Mouse (Mus musculus) forebrain, postnatal 0 days (tissue): ENCODE measurements at regions not wholly inside any gene's neighbourhood (a gene's known extent, or its start where the extent isn't known, plus 50 kb on each side); places are given as distances from the start of the nearest gene placed in this dataset.

ENCODE experiments used
- ATAC-seq: fragments of 200-750 bp; cut with Nextera tagmentation; 2 replicates; pipeline ENCODE4 v1.8.0; 2017; ENCODE audit warnings: mild to moderate bottlenecking, moderate library complexity
- DNase-seq: peaks from one replicate; pipeline ENCODE4 v3.0.0-alpha.2; 2015
- H3K27ac ChIP-seq: fragments of 300-500 bp; sonication (generic); 2 replicates; pipeline ENCODE4 v1.5.1; 2014; ENCODE audit warnings: low read depth, mild to moderate bottlenecking, antibody characterized with exemption, low read length, moderate library complexity, mixed read lengths
- H3K27me3 ChIP-seq: fragments of 300-500 bp; sonication (generic); 2 replicates; pipeline ENCODE4 v1.6.1; 2014; ENCODE audit warnings: mild to moderate bottlenecking, low read length, mixed read lengths; ENCODE audit not compliant: insufficient read depth
- H3K36me3 ChIP-seq: fragments of 300-500 bp; sonication (generic); 2 replicates; pipeline ENCODE4 v1.6.1; 2014; ENCODE audit warnings: mild to moderate bottlenecking, moderate library complexity; ENCODE audit not compliant: insufficient read depth
- H3K4me1 ChIP-seq: fragments of 300-500 bp; sonication (generic); 2 replicates; pipeline ENCODE4 v1.6.1; 2014; ENCODE audit warnings: antibody characterized with exemption; ENCODE audit not compliant: insufficient read depth
- H3K4me2 ChIP-seq: fragments of 300-500 bp; sonication (generic); 2 replicates; pipeline ENCODE4 v1.6.1; 2014; ENCODE audit warnings: low read depth, mild to moderate bottlenecking, moderate library complexity
- H3K4me3 ChIP-seq: fragments of 300-500 bp; sonication (generic); 2 replicates; pipeline ENCODE4 v1.5.1; 2014; ENCODE audit warnings: low read depth, low read length, mixed read lengths
- H3K9ac ChIP-seq: fragments of 300-500 bp; sonication (generic); 2 replicates; pipeline ENCODE4 v1.6.1; 2014; ENCODE audit warnings: mild to moderate bottlenecking
- H3K9me3 ChIP-seq: fragments of 300-500 bp; sonication (generic); 2 replicates; pipeline ENCODE4 v1.6.1; 2016; ENCODE audit warnings: low read length
- CTCF ChIP-seq: sonication (generic); IDR thresholded peaks from 2 replicates; pipeline ENCODE4 v1.5.1; 2016; ENCODE audit warnings: antibody characterized with exemption, control low read depth, low read depth
- WGBS: fragments of 180-500 bp; shearing (Covaris S2); extraction: QIAGEN DNeasy Blood & Tissue Kit; methylation state at CpG from one replicate; pipeline ENCODE4 v1.1.7; 2014; 5-methylcytosine and 5-hydroxymethylcytosine counted together

- WGBS = 49% methylated on average over 4 of the region's 4 CpGs
- Histone ChIP-seq H3K9ac (no peak overlapping the region), H3K4me2 (no peak overlapping the region), H3K36me3 (no peaks in the 10 kb centered on the region), H3K27ac (no peak overlapping the region), H3K9me3 (no peaks in the 10 kb centered on the region), H3K27me3 (no peaks in the 10 kb centered on the region), H3K4me3 (no peak overlapping the region), H3K4me1 (no peaks in the 10 kb centered on the region)
- DNase-seq (peak; percentile 13), ATAC-seq (peak; percentile 69; the same call in 1 of the 2 replicates)
- no peak for TF ChIP-seq CTCF
Measured at GRCm38 (mm10) chr6:148652434-148652833, 178.8 kb downstream of the Ipo8 start.

- no peaks in the 10 kb centered on the region for H3K9me3 ChIP-seq
- no peak overlapping the region for H3K4me2 ChIP-seq
- TF ChIP-seq CTCF = no peak
- DNase-seq (no peak), ATAC-seq (no peak)
- no peak overlapping the region for H3K4me3 ChIP-seq
- no peaks in the 10 kb centered on the region for H3K27me3 ChIP-seq
- no peaks in the 10 kb centered on the region for H3K4me1 ChIP-seq
- 58% methylated on average over 2 of the region's 2 CpGs for WGBS
- H3K9ac ChIP-seq = no peak overlapping the region
- H3K36me3 ChIP-seq = no peaks in the 10 kb centered on the region
- no peak overlapping the region for H3K27ac ChIP-seq
Measured at GRCm38 (mm10) chr6:148647423-148648390, 183.6 kb downstream of the Ipo8 start.

DNA sequence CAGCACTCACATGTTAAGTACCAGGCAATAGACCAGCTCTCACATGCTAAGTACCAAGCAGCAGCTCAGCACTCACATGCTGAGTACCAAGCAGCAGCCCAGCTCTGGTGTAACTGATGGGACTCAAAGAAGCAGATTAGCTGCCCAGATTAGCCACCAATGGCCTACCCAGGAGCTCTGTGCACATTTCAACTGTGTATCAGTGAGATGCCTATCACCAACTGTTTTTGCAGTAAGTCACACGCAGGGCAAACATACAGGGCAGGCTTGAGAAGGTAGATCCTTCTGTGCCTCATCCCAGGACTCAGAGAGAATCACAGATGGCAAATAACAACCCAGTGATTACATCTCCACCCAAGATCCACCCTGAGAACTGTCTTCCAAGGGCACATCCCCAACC lies 190.7 kb downstream of the Ipo8 start:
- no peak overlapping the region for H3K27ac ChIP-seq
- H3K9ac ChIP-seq = no peak overlapping the region
- no peak overlapping the region for H3K4me3 ChIP-seq
- no peaks in the 10 kb centered on the region for H3K36me3 ChIP-seq
- no peak overlapping the region for H3K4me2 ChIP-seq
- no peak for TF ChIP-seq CTCF
- no peak for DNase-seq
- ATAC-seq = no peak
- H3K9me3 ChIP-seq = no peaks in the 10 kb centered on the region
- no peaks in the 10 kb centered on the region for H3K27me3 ChIP-seq
- H3K4me1 ChIP-seq = no peaks in the 10 kb centered on the region
- WGBS = 92% methylated on average over 1 of the region's 1 CpGs

DNA sequence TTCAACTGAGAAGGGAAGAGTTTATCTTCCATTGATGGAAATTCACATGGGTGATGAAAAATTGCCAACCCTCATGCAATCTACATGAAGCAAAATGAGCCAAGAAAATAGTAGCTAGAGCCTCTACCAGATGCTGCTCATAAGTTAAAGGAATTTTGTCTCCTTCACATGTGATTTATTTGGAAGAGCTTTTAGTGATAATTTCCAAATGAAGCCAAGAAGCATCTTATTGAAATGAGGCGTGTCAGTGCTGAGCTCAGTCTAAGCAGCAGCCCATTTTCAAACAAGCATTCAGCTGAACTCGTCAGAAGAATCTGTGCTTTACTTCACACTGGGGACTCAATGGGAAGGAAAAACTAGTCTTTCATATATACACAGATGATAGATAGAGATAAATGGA lies 190.0 kb upstream of the Tmtc1 start:
- Histone ChIP-seq H3K4me1 (no peaks in the 10 kb centered on the region), H3K9ac (no peak overlapping the region), H3K4me2 (no peak overlapping the region), H3K27ac (no peak overlapping the region), H3K4me3 (no peak overlapping the region), H3K36me3 (no peaks in the 10 kb centered on the region), H3K27me3 (no peaks in the 10 kb centered on the region), H3K9me3 (no peaks in the 10 kb centered on the region)
- peak; percentile 45 for DNase-seq
- WGBS = 52% methylated on average over 2 of the region's 2 CpGs
- no peak for TF ChIP-seq CTCF
- ATAC-seq = peak; percentile 76

DNA sequence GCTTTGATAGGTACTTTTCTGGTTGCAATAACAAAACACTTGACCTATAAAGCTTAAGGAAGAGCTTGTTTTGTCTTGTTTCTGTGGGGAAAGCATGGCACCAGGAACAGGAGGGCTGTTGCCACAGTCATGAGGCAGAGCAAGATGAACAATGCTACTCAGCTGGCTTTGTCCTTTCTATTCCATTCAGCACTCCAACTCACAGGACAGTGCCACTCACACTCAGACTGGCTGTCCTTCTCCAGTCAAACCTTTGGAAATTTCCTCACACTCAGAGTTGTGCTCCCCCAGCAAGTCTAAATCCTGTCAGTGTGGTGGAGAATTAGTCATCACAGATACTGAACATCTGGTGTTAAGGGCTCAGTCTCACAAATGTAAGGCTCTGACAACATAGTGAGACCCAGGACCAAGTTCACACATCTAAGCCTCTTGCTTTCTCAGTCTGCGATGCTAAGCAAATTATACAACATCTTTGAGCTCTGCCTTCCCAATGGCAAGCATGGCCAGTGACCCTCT lies 183.0 kb upstream of the Tmtc1 start:
- no peak overlapping the region for H3K9ac ChIP-seq
- H3K4me3 ChIP-seq = no peak overlapping the region
- no peak for TF ChIP-seq CTCF
- H3K27me3 ChIP-seq = no peaks in the 10 kb centered on the region
- ATAC-seq (no peak), DNase-seq (no peak)
- H3K36me3 ChIP-seq = no peaks in the 10 kb centered on the region
- H3K9me3 ChIP-seq = no peaks in the 10 kb centered on the region
- no peak overlapping the region for H3K27ac ChIP-seq
- WGBS = 88% methylated on average over 1 of the region's 1 CpGs
- no peaks in the 10 kb centered on the region for H3K4me1 ChIP-seq
- H3K4me2 ChIP-seq = no peak overlapping the region

DNA sequence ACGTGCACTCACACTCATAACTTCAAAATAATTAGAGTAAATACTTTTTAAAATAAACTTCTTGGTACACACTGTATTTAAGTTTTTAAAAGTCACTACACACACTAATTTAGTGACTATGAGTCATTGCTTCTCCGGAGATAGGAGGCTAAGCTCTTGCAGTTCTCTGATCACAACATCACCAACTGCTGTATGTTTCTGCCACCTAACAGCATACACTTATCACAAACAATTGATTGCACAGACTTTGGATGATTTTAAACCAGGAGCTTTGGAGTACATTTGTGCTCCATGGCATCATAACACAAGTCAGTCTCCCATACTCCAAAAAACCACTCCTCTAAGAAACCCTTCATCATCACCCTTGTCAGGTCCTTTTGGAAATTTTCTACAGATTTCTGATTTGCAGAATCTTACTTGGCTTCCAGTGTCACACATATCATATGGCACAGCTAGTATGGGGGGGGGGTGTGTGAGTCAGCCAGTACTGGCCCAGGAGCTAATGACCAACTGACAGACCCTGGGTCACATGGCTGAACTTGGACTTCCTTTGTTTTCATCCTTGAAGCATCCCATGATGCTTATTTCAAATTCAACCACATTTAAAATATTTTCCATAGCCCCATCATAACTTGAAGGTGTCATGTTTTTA lies 179.1 kb upstream of the Tmtc1 start:
- no peak overlapping the region for H3K27ac ChIP-seq
- TF ChIP-seq CTCF = no peak
- H3K4me1 ChIP-seq = no peaks in the 10 kb centered on the region
- no peaks in the 10 kb centered on the region for H3K27me3 ChIP-seq
- WGBS = 91% methylated on average over 2 of the region's 2 CpGs
- H3K4me3 ChIP-seq = no peak overlapping the region
- no peaks in the 10 kb centered on the region for H3K36me3 ChIP-seq
- DNase-seq (no peak), ATAC-seq (no peak)
- H3K4me2 ChIP-seq = no peak overlapping the region
- no peaks in the 10 kb centered on the region for H3K9me3 ChIP-seq
- no peak overlapping the region for H3K9ac ChIP-seq

DNA sequence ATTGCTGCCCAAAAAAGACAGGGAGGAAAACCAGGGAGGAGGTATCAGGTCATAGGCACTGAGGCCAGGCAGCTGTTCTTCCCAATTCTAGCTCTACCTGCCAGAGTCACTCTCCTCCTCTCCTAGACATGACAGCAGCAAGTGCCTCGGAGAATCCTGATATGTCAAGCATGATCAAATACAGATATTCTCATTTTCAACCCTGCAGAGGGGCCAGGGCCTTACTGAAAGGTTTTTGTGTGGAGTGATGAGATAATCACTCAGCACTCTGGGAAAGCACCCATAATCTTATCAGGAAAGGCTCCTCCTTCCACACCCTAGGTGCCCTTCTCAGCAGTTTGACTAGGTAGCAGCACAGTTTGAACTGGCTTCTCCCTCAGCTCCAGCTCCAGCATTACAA lies 175.8 kb upstream of the Tmtc1 start:
- WGBS = 77% methylated on average over 1 of the region's 1 CpGs
- no peak overlapping the region for H3K4me3 ChIP-seq
- no peak overlapping the region for H3K9ac ChIP-seq
- no peak overlapping the region for H3K4me2 ChIP-seq
- no peaks in the 10 kb centered on the region for H3K9me3 ChIP-seq
- H3K27ac ChIP-seq = no peak overlapping the region
- no peaks in the 10 kb centered on the region for H3K36me3 ChIP-seq
- no peaks in the 10 kb centered on the region for H3K4me1 ChIP-seq
- DNase-seq (no peak), ATAC-seq (no peak)
- H3K27me3 ChIP-seq = no peaks in the 10 kb centered on the region
- no peak for TF ChIP-seq CTCF
